Mouse (Mus musculus): ENCODE measurements around the gene Qtrt2. TPM values are rescaled to one million over a fixed set of nuclear protein-coding genes. Genes with fewer than 3 reads are reported as not detected.

The Qtrt2 gene
- polyA plus RNA-seq, 1 experiment, result 4.8 TPM

DNA sequence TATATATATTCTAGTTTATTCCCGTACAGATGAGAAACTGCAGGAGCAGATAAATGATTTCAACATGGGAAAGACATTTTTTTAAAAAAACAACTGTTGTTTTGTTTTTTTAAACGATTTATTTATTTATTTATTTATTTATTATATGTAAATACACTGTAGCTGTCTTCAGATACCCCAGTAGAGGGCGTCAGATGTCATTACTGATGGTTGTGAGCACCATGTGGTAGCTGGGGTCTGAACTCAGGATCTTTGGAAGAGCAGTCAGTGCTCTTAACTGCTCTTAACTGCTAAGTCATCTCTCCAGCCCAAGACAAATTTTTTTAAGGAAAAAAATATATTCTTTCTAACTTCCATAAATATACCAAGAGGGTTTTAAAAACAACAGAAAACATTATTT lies 45.0 kb downstream of the Qtrt2 start:
- H3K36me3 ChIP-seq (ENCODE audit: control insufficient read depth, insufficient read depth, low read length), result peaks cover 8% of the 10 kb centered on the region
- H3K4me3 ChIP-seq (ENCODE audit: low read depth, low read length), result no peak overlapping the region
- H3K27me3 ChIP-seq (ENCODE audit: control insufficient read depth, insufficient read depth, low read length), result no peaks in the 10 kb centered on the region
- WGBS, result 66% methylated on average over 3 of the region's 3 CpGs
- H3K4me1 ChIP-seq (ENCODE audit: control insufficient read depth, insufficient read depth, insufficient read length, low read length), result peaks cover 2% of the 10 kb centered on the region; the same call in 1 of the 2 replicates
- TF ChIP-seq POLR2A (IDR thresholded peaks at IDR 0.05; ENCODE audit: low read depth, low read length) (no peak), CTCF (IDR thresholded peaks at IDR 0.05; ENCODE audit: extremely low read depth, insufficient read length, insufficient replicate concordance, low read depth, low read length) (no peak)
- no peak overlapping the region for H3K27ac ChIP-seq (ENCODE audit: insufficient read depth, low read depth, low read length)

DNA sequence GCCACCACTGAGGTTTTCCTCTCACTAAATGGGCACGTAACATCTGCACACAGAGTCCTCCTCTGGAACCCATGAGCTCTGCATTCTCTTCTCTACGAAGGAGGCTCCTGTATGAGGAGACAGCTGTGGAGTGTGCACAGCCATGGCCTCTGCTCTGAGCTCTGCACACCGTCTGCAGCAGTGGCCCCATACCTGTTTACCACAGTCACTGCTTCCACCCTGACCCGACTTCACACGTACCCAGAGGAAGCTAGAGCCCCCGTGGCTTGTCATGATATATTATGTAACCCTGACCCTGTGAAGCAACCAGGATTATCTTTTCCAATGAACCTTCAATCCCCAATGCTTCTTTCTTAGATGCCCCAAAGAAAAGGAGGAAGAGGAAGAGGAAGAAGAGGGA lies 46.8 kb downstream of the Qtrt2 start:
- peaks cover 2% of the 10 kb centered on the region; the same call in 1 of the 2 replicates for H3K4me1 ChIP-seq (ENCODE audit: control insufficient read depth, insufficient read depth, insufficient read length, low read length)
- 83% methylated on average over 6 of the region's 6 CpGs for WGBS
- no peak overlapping the region for H3K4me3 ChIP-seq (ENCODE audit: low read depth, low read length)
- TF ChIP-seq POLR2A (IDR thresholded peaks at IDR 0.05; ENCODE audit: low read depth, low read length) (no peak), CTCF (IDR thresholded peaks at IDR 0.05; ENCODE audit: extremely low read depth, insufficient read length, insufficient replicate concordance, low read depth, low read length) (no peak)
- H3K36me3 ChIP-seq (ENCODE audit: control insufficient read depth, insufficient read depth, low read length), result peaks cover 17% of the 10 kb centered on the region
- H3K27ac ChIP-seq (ENCODE audit: insufficient read depth, low read depth, low read length), result no peak overlapping the region
- H3K27me3 ChIP-seq (ENCODE audit: control insufficient read depth, insufficient read depth, low read length), result no peaks in the 10 kb centered on the region

DNA sequence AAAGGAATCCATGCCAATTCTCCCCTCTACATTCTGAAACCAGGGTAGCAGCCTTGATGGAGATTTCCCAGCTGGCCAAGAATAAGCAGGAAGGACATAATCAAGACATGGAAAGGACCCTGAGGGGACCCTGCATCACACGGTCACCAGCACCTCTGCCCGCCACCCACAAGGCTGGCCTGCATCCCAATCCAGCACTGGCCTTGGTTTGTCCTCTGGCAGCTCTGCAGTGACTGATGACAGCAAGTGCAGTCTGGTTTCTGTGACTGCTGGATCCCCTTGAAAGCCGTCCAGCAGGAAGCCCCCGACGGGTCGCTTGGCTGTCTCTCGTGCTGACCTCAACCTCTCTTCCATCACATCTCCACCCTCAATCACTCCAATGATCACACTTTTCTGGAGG lies 55.2 kb downstream of the Qtrt2 start:
- WGBS, result 93% methylated on average over 7 of the region's 7 CpGs
- Histone ChIP-seq H3K27ac (ENCODE audit: insufficient read depth, low read depth, low read length) (no peak overlapping the region), H3K4me1 (ENCODE audit: control insufficient read depth, insufficient read depth, insufficient read length, low read length) (no peaks in the 10 kb centered on the region), H3K36me3 (ENCODE audit: control insufficient read depth, insufficient read depth, low read length) (peaks cover 30% of the 10 kb centered on the region), H3K4me3 (ENCODE audit: low read depth, low read length) (no peak overlapping the region), H3K27me3 (ENCODE audit: control insufficient read depth, insufficient read depth, low read length) (no peaks in the 10 kb centered on the region)
- no peak for TF ChIP-seq CTCF (IDR thresholded peaks at IDR 0.05; ENCODE audit: extremely low read depth, insufficient read length, insufficient replicate concordance, low read depth, low read length)
- no peak for TF ChIP-seq POLR2A (IDR thresholded peaks at IDR 0.05; ENCODE audit: low read depth, low read length)

DNA sequence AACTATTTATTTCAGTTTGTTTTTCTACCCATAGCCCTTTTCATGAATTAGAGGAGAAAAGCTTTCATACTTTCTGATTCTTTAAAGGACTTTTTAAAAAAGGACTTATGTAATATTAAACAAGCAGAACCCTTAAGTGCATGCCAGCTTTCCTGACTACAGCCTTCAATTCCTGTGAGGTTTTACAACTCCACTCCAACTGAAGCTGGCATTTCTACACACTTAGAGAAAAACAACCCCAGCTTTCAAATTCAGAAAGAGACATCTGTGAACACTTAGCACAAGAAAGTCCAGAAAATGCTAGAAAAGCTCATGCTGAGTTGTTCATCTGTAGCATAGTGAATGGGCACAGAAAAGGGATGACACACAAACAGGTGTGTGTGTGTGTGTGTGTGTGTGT lies 56.8 kb downstream of the Qtrt2 start:
- no peaks in the 10 kb centered on the region for H3K4me1 ChIP-seq (ENCODE audit: control insufficient read depth, insufficient read depth, insufficient read length, low read length)
- no peak overlapping the region for H3K27ac ChIP-seq (ENCODE audit: insufficient read depth, low read depth, low read length)
- peaks cover 23% of the 10 kb centered on the region for H3K36me3 ChIP-seq (ENCODE audit: control insufficient read depth, insufficient read depth, low read length)
- TF ChIP-seq POLR2A (IDR thresholded peaks at IDR 0.05; ENCODE audit: low read depth, low read length) (no peak), CTCF (IDR thresholded peaks at IDR 0.05; ENCODE audit: extremely low read depth, insufficient read length, insufficient replicate concordance, low read depth, low read length) (no peak)
- no peaks in the 10 kb centered on the region for H3K27me3 ChIP-seq (ENCODE audit: control insufficient read depth, insufficient read depth, low read length)
- H3K4me3 ChIP-seq (ENCODE audit: low read depth, low read length), result no peak overlapping the region

DNA sequence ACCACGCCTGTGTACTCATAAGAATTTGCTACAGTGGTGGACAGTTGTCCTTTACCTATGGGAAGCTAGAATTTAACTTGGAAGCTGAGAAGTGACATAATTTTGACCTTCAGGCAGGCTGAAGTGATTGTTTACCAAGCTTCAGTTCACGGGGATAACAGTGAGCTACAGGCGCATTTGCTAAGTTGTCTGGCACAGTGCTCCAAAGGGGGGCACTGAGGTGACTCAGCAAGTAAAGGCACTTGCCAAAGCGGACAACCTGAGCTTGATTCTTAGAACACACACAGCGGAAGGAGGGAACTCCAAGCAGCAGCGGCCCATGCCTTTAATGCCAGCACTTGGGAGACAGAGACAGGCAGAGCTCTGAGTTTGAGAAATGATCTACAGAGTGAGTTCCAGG lies 66.0 kb downstream of the Qtrt2 start:
- peaks cover 19% of the 10 kb centered on the region for H3K36me3 ChIP-seq (ENCODE audit: control insufficient read depth, insufficient read depth, low read length)
- no peak for TF ChIP-seq POLR2A (IDR thresholded peaks at IDR 0.05; ENCODE audit: low read depth, low read length)
- TF ChIP-seq CTCF (IDR thresholded peaks at IDR 0.05; ENCODE audit: extremely low read depth, insufficient read length, insufficient replicate concordance, low read depth, low read length), result no peak
- H3K4me3 ChIP-seq (ENCODE audit: low read depth, low read length), result no peak overlapping the region
- H3K27ac ChIP-seq (ENCODE audit: insufficient read depth, low read depth, low read length), result no peak overlapping the region
- 75% methylated on average over 6 of the region's 6 CpGs for WGBS
- H3K4me1 ChIP-seq (ENCODE audit: control insufficient read depth, insufficient read depth, insufficient read length, low read length), result no peaks in the 10 kb centered on the region
- no peaks in the 10 kb centered on the region for H3K27me3 ChIP-seq (ENCODE audit: control insufficient read depth, insufficient read depth, low read length)

GRCm38 (mm10) chr16:43858941-43859476 lies 67.6 kb downstream of the Qtrt2 start:
- Histone ChIP-seq H3K27me3 (ENCODE audit: control insufficient read depth, insufficient read depth, low read length) (no peaks in the 10 kb centered on the region), H3K27ac (ENCODE audit: insufficient read depth, low read depth, low read length) (no peak overlapping the region), H3K4me1 (ENCODE audit: control insufficient read depth, insufficient read depth, insufficient read length, low read length) (no peaks in the 10 kb centered on the region), H3K36me3 (ENCODE audit: control insufficient read depth, insufficient read depth, low read length) (peaks cover 19% of the 10 kb centered on the region), H3K4me3 (ENCODE audit: low read depth, low read length) (no peak overlapping the region)
- 92% methylated on average over 5 of the region's 5 CpGs for WGBS
- no peak for TF ChIP-seq CTCF (IDR thresholded peaks at IDR 0.05; ENCODE audit: extremely low read depth, insufficient read length, insufficient replicate concordance, low read depth, low read length)
- no peak for TF ChIP-seq POLR2A (IDR thresholded peaks at IDR 0.05; ENCODE audit: low read depth, low read length)

DNA sequence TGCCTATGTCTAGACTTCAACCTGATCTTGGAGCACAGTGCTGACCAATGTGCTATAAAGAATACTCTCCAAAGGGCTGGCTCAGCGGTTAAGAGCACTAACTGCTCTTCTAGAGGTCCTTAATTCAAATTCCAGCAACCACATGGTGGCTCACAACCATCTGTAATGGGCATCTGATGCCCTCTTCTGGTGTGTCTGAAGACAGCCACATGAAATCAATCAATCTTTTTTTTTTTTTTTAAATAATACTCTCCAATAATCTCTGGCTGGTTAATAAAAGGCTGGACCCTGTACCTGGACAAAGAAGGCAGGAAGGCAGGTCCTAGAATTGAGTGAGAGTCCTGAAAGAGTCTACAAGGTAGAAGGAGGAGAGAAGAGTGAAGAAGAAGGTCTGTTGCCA lies 76.8 kb downstream of the Qtrt2 start:
- Histone ChIP-seq H3K4me1 (ENCODE audit: control insufficient read depth, insufficient read depth, insufficient read length, low read length) (no peaks in the 10 kb centered on the region), H3K36me3 (ENCODE audit: control insufficient read depth, insufficient read depth, low read length) (no peaks in the 10 kb centered on the region), H3K4me3 (ENCODE audit: low read depth, low read length) (no peak overlapping the region), H3K27ac (ENCODE audit: insufficient read depth, low read depth, low read length) (no peak overlapping the region), H3K27me3 (ENCODE audit: control insufficient read depth, insufficient read depth, low read length) (no peaks in the 10 kb centered on the region)
- TF ChIP-seq POLR2A (IDR thresholded peaks at IDR 0.05; ENCODE audit: low read depth, low read length) (no peak), CTCF (IDR thresholded peaks at IDR 0.05; ENCODE audit: extremely low read depth, insufficient read length, insufficient replicate concordance, low read depth, low read length) (no peak)
- 53% methylated on average over 1 of the region's 1 CpGs for WGBS
